Mouse (Mus musculus) gastrocnemius, postnatal 36 days (tissue): ENCODE data around the gene E330021D16Rik. TPM values are rescaled to one million over a fixed set of nuclear protein-coding genes. Genes with fewer than 3 reads are reported as not detected.

Experiments used
- total RNA-seq, 2 experiments: library from RNA; stranded (reverse); gene quantifications; 2 replicates each; pipeline ENCODE4 v1.2.3; 2021

The E330021D16Rik gene
- total RNA-seq, 2 experiments from 2014 or later = not detected

Other genes starting within 250 kb of the E330021D16Rik start
- gene Grin2b, start 242.1 kb downstream of the E330021D16Rik start, total RNA-seq = under 1 TPM; 0.02 to 0.03 TPM
- not detected for gene Gm8994, start 88.0 kb downstream of the E330021D16Rik start, total RNA-seq
- 10 to 100 TPM; 31.6 to 41.6 TPM for gene Atf7ip, start 90.6 kb upstream of the E330021D16Rik start, total RNA-seq
- gene Plbd1, start 246.4 kb upstream of the E330021D16Rik start, total RNA-seq = 10 to 100 TPM; 13.7 to 16.8 TPM